Mouse (Mus musculus) heart, embryonic 10.5 days (tissue): ENCODE results near the gene Mnat1. TPM values are rescaled to one million over a fixed set of nuclear protein-coding genes. Genes with fewer than 3 reads are reported as not detected.

Experiments used
- DNase-seq: peaks from one replicate; pipeline ENCODE4 v3.0.0-alpha.2; 2017; ENCODE audit warnings: low spot score
- H3K27ac ChIP-seq: fragments of 300-500 bp; sonication (generic); 2 replicates; pipeline ENCODE4 v1.5.1; 2016; ENCODE audit warnings: mild to moderate bottlenecking
- H3K27me3 ChIP-seq: fragments of 300-500 bp; sonication (generic); 2 replicates; pipeline ENCODE4 v1.6.1; 2016; ENCODE audit warnings: mild to moderate bottlenecking; ENCODE audit not compliant: poor library complexity, insufficient read depth, severe bottlenecking
- H3K36me3 ChIP-seq: fragments of 300-500 bp; sonication (generic); 2 replicates; pipeline ENCODE4 v1.6.1; 2016; ENCODE audit warnings: mild to moderate bottlenecking, moderate library complexity
- H3K4me1 ChIP-seq: fragments of 300-500 bp; sonication (generic); 2 replicates; pipeline ENCODE4 v1.6.1; 2016; ENCODE audit warnings: mild to moderate bottlenecking
- H3K4me3 ChIP-seq: fragments of 300-500 bp; sonication (generic); 2 replicates; pipeline ENCODE4 v1.5.1; 2016; ENCODE audit warnings: mild to moderate bottlenecking, moderate library complexity
- H3K9me3 ChIP-seq: fragments of 300-500 bp; sonication (generic); 2 replicates; pipeline ENCODE4 v1.6.1; 2016; ENCODE audit warnings: mild to moderate bottlenecking, moderate library complexity
- WGBS: fragments of 180-500 bp; shearing (Covaris S2); methylation state at CpG from one replicate; pipeline ENCODE4 v1.1.7; 2016; 5-methylcytosine and 5-hydroxymethylcytosine counted together
- polyA plus RNA-seq: library from polyadenylated mRNA; unstranded; fragments of >200 nt; fragmentation: Nextera tagmentation; extraction: Ambion mirVana; gene quantifications from 2 replicates; pipeline ENCODE4 v1.2.1, GENCODE M21; 2016

The Mnat1 gene
- polyA plus RNA-seq, 1 experiment from 2014 or later, result 32.7 TPM

GRCm38 (mm10) chr12:73162408-73163181 lies 39.1 kb downstream of the Mnat1 start:
- no peaks in the 10 kb centered on the region for H3K27me3 ChIP-seq
- no peaks in the 10 kb centered on the region for H3K9me3 ChIP-seq
- no peak overlapping the region for H3K27ac ChIP-seq
- H3K4me3 ChIP-seq, result no peak overlapping the region
- no peak for DNase-seq
- peaks cover 7% of the 10 kb centered on the region; the same call in 1 of the 2 replicates for H3K4me1 ChIP-seq
- H3K36me3 ChIP-seq, result peaks cover 9% of the 10 kb centered on the region; the same call in 1 of the 2 replicates
- WGBS, result 81% methylated on average over 13 of the region's 13 CpGs

GRCm38 (mm10) chr12:73170794-73171193 lies 47.3 kb downstream of the Mnat1 start:
- DNase-seq, result no peak
- Histone ChIP-seq H3K9me3 (no peaks in the 10 kb centered on the region), H3K27me3 (no peaks in the 10 kb centered on the region), H3K27ac (no peak overlapping the region), H3K36me3 (peaks cover 22% of the 10 kb centered on the region), H3K4me3 (no peak overlapping the region), H3K4me1 (no peaks in the 10 kb centered on the region)
- WGBS, result 65% methylated on average over 6 of the region's 6 CpGs

GRCm38 (mm10) chr12:73183896-73184295 lies 60.4 kb downstream of the Mnat1 start:
- Histone ChIP-seq H3K27me3 (no peaks in the 10 kb centered on the region), H3K27ac (no peak overlapping the region), H3K4me3 (no peak overlapping the region), H3K4me1 (no peaks in the 10 kb centered on the region), H3K36me3 (peaks cover 30% of the 10 kb centered on the region), H3K9me3 (no peaks in the 10 kb centered on the region)
- WGBS, result 83% methylated on average over 8 of the region's 8 CpGs
- DNase-seq, result no peak

- H3K36me3 ChIP-seq, result peaks cover 4% of the 10 kb centered on the region; the same call in 1 of the 2 replicates
- no peaks in the 10 kb centered on the region for H3K27me3 ChIP-seq
- 88% methylated on average over 6 of the region's 6 CpGs for WGBS
- DNase-seq, result no peak
- no peak overlapping the region for H3K27ac ChIP-seq
- no peak overlapping the region for H3K4me3 ChIP-seq
- H3K4me1 ChIP-seq, result peaks cover 15% of the 10 kb centered on the region
- H3K9me3 ChIP-seq, result no peaks in the 10 kb centered on the region
These were observed 73.8 kb downstream of the Mnat1 start for GRCm38 (mm10) chr12:73197363-73197762.

GRCm38 (mm10) chr12:73198451-73198850 lies 74.9 kb downstream of the Mnat1 start:
- peaks cover 15% of the 10 kb centered on the region for H3K4me1 ChIP-seq
- H3K36me3 ChIP-seq, result peaks cover 4% of the 10 kb centered on the region; the same call in 1 of the 2 replicates
- no peak overlapping the region for H3K4me3 ChIP-seq
- no peaks in the 10 kb centered on the region for H3K27me3 ChIP-seq
- no peak for DNase-seq
- H3K27ac ChIP-seq, result no peak overlapping the region
- no peaks in the 10 kb centered on the region for H3K9me3 ChIP-seq
- 37% methylated on average over 1 of the region's 1 CpGs for WGBS

GRCm38 (mm10) chr12:73199375-73199774 lies 75.9 kb downstream of the Mnat1 start:
- H3K9me3 ChIP-seq, result no peaks in the 10 kb centered on the region
- no peak overlapping the region for H3K4me3 ChIP-seq
- DNase-seq, result no peak
- H3K4me1 ChIP-seq, result peaks cover 15% of the 10 kb centered on the region
- WGBS, result 45% methylated on average over 7 of the region's 7 CpGs
- peaks cover 4% of the 10 kb centered on the region; the same call in 1 of the 2 replicates for H3K36me3 ChIP-seq
- H3K27ac ChIP-seq, result no peak overlapping the region
- no peaks in the 10 kb centered on the region for H3K27me3 ChIP-seq

- Histone ChIP-seq H3K27ac (no peak overlapping the region), H3K4me1 (peaks cover 19% of the 10 kb centered on the region), H3K36me3 (peaks cover 4% of the 10 kb centered on the region; the same call in 1 of the 2 replicates), H3K27me3 (no peaks in the 10 kb centered on the region), H3K4me3 (no peak overlapping the region), H3K9me3 (no peaks in the 10 kb centered on the region)
- 39% methylated on average over 3 of the region's 3 CpGs for WGBS
- DNase-seq, result no peak
These were observed 78.1 kb downstream of the Mnat1 start for GRCm38 (mm10) chr12:73201587-73201986.

- H3K27me3 ChIP-seq, result no peaks in the 10 kb centered on the region
- 82% methylated on average over 11 of the region's 11 CpGs for WGBS
- H3K27ac ChIP-seq, result no peak overlapping the region
- H3K9me3 ChIP-seq, result no peaks in the 10 kb centered on the region
- H3K4me1 ChIP-seq, result peaks cover 21% of the 10 kb centered on the region
- DNase-seq, result no peak
- H3K36me3 ChIP-seq, result 0 out of 2 replicates have a peak, but pooled peaks cover 4% of the 10 kb centered on the region
- no peak overlapping the region for H3K4me3 ChIP-seq
These were observed 82.5 kb downstream of the Mnat1 start for GRCm38 (mm10) chr12:73205710-73206649.

GRCm38 (mm10) chr12:73207008-73207407 lies 83.5 kb downstream of the Mnat1 start:
- no peak for DNase-seq
- Histone ChIP-seq H3K9me3 (no peaks in the 10 kb centered on the region), H3K27ac (no peak overlapping the region), H3K36me3 (0 out of 2 replicates have a peak, but pooled peaks cover 4% of the 10 kb centered on the region), H3K4me3 (no peak overlapping the region), H3K4me1 (peaks cover 17% of the 10 kb centered on the region), H3K27me3 (no peaks in the 10 kb centered on the region)
- 57% methylated on average over 4 of the region's 4 CpGs for WGBS

GRCm38 (mm10) chr12:73207461-73207860 lies 83.9 kb downstream of the Mnat1 start:
- H3K36me3 ChIP-seq, result 0 out of 2 replicates have a peak, but pooled peaks cover 4% of the 10 kb centered on the region
- no peak for DNase-seq
- WGBS, result 72% methylated on average over 1 of the region's 1 CpGs
- no peaks in the 10 kb centered on the region for H3K27me3 ChIP-seq
- H3K4me3 ChIP-seq, result no peak overlapping the region
- H3K9me3 ChIP-seq, result no peaks in the 10 kb centered on the region
- H3K4me1 ChIP-seq, result peaks cover 17% of the 10 kb centered on the region
- no peak overlapping the region for H3K27ac ChIP-seq

- no peak overlapping the region for H3K27ac ChIP-seq
- no peaks in the 10 kb centered on the region for H3K9me3 ChIP-seq
- no peak overlapping the region for H3K4me3 ChIP-seq
- 95% methylated on average over 4 of the region's 4 CpGs for WGBS
- peaks cover 17% of the 10 kb centered on the region for H3K4me1 ChIP-seq
- H3K27me3 ChIP-seq, result no peaks in the 10 kb centered on the region
- no peak for DNase-seq
- H3K36me3 ChIP-seq, result 0 out of 2 replicates have a peak, but pooled peaks cover 4% of the 10 kb centered on the region
These were observed 85.0 kb downstream of the Mnat1 start for GRCm38 (mm10) chr12:73208518-73208917.

- Histone ChIP-seq H3K9me3 (no peaks in the 10 kb centered on the region), H3K4me3 (no peak overlapping the region), H3K36me3 (0 out of 2 replicates have a peak, but pooled peaks cover 4% of the 10 kb centered on the region), H3K27me3 (no peaks in the 10 kb centered on the region), H3K4me1 (peaks cover 18% of the 10 kb centered on the region), H3K27ac (no peak overlapping the region)
- no peak for DNase-seq
- 30% methylated on average over 1 of the region's 1 CpGs for WGBS
These were observed 85.6 kb downstream of the Mnat1 start for GRCm38 (mm10) chr12:73209117-73209516.

- no peaks in the 10 kb centered on the region for H3K9me3 ChIP-seq
- H3K27me3 ChIP-seq, result no peaks in the 10 kb centered on the region
- DNase-seq, result no peak
- no peak overlapping the region for H3K4me3 ChIP-seq
- WGBS, result 52% methylated on average over 3 of the region's 3 CpGs
- H3K27ac ChIP-seq, result no peak overlapping the region
- 0 out of 2 replicates have a peak, but pooled peaks cover 4% of the 10 kb centered on the region for H3K36me3 ChIP-seq
- H3K4me1 ChIP-seq, result peaks cover 24% of the 10 kb centered on the region
These were observed 86.9 kb downstream of the Mnat1 start for GRCm38 (mm10) chr12:73210454-73210853.
